Mouse (Mus musculus) retina, postnatal 1 day (tissue): ENCODE measurements at regions not wholly inside any gene's neighbourhood (a gene's known extent, or its start where the extent isn't known, plus 50 kb on each side); places are given as distances from the start of the nearest gene placed in this dataset.
A peak's percentile ranks its signal among the peaks of the same experiment; 100 is the strongest.

Experiments used
- DNase-seq: peaks from one replicate; pipeline ENCODE4 v3.0.0-alpha.2; 2012

DNA sequence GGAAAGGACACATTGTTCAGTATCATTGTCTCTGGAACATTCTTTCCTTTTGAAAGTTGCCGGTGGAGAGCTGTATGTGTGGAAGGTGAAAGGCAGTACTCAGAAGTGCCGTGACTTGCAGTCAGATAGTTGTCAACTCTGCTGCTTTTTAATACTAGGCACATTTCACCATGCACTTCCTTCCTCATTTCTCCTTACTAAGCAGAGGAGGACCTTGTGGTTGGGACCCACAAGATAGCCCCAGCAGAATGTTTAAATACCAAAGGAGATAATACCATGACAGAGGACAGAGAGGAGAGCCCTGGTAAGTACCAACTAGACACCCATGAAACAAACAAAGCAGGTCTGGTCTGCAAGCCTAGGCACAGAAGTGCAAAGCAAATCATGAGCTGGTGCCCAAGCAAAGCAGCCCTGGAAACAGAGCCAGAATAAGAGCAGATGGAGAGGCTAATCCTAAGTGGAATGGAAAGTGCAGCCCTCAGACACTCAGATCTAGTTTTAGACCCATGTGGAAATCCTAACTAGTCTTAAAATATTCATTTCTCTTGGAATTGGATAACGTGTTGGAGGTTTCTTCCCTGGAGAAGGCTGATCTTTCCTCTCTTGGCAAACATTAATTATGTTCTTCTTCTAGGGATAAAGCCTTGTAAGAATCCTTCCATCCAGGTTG is 341.4 kb downstream of the Insc start:
- no peak for DNase-seq

DNA sequence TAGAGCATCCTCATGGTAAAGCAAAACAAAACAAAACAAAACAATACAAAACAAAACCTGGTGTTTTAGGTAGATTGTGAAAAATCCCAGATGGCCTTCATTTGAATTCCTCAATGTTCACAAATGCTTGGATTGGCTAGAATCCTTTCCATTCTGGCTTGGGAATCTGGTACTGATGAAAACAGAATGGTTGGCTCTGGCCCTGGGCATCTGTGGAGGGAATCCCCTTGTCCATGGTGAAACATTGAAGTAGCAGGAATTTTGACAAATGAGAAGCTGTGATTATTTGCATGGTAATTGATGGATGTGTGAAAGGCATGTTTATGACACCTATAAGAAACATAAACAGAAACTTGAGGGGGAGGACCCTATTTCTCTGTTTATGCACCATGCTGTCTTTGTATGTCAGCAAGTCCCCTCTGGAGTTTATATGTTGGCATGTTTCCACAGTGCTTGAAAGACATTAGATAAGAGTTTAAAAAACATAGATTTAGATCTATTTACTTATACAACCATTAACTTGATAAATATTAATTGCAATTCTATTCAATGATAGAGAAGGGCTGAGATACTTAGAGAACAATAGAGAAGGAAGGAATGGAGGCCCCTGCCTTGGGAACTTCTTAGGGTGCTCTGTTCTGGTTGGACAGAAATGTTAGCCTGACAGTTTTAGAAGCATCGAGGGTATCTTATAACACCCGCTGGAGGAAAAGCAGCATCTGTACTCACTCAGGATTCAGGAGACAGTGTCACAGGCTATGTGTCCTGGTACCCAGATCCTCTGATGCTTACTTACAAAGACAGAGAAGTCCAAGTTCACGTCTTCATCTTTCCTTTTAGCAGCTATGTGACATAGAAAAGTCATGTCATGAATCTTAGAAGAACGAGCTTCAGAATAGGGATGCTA is 343.3 kb downstream of the Insc start:
- no peak for DNase-seq

DNA sequence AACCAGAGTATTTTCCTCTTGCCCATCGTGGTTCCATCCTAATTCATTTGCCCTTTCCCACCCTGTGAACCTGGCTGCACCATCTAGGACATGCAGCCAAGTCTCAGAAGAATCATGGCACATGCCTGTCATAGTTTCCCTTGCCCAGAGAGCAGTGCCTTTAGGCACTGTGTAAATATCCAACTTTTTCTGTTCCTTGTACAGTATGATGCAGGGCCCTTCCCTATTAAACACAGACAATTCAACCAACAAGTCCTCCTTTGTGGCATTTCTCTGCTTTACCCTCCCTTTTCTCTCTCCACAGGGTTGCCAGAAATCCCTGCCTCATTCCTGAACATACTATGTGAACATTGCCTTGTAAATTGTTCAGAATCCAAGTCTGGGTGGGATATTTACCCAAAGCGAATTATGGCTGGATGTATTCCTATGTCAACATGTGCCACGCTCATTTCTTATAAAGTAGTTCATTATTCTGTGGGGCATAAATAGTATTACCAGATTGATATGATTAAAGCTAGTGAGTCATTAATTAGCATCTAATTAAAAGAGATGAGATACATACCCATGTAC is 349.1 kb downstream of the Insc start:
- no peak for DNase-seq

GRCm38 (mm10) chr7:115106041-115106440 is 362.5 kb downstream of the Insc start:
- no peak for DNase-seq

DNA sequence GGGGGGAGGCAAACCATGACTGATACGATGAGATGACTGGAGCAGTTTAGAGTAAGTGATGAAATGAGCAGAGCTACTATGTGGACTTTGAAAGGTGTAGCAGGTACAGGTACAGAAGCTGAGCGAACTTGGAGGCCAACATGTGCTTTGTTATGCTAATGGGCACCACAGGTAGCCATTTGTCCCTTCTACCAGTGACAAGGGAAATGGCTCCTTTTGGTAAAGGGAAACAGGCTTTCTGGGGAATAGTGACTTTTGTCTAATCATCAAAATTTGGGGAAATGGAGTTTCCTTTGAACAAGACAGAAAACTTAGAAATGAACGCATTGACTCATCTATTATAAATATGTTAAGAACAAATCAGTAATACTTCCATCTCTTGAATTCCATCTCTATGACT is 368.8 kb downstream of the Insc start:
- DNase-seq, result no peak

GRCm38 (mm10) chr7:115123283-115123682 is 379.8 kb downstream of the Insc start:
- DNase-seq, result peak; percentile 32

GRCm38 (mm10) chr7:115129001-115129400 is 385.5 kb downstream of the Insc start:
- peak; percentile 81 for DNase-seq

- DNase-seq, result no peak
Measured at GRCm38 (mm10) chr7:115131259-115131969, 387.9 kb downstream of the Insc start.

DNA sequence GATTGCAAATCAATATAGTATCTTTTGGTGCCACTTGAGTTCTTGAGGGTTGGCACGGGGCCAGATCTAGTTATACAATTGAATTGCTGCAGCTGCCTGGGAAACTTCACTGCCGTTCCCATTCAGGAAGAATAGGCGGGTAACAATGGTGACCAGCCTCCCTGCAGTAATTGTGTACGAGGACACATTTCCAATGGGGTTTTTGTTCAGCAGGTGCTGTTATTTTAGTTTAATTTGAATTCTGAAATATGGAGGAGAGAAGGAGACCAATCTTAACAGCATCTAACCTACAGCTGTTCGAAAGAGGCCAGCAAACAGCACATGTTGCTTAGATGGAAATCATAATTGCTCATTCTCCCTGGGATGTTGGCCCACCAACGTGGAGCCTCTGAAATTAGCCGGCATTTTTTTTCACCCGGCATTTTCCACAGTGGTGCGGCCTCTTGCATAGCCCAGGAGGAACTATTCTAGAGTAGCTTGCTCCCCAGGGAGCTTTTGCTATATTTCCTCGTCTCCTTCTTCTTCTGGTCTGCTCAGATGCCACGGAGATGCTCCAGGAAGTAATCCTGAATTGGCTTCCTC is 388.6 kb downstream of the Insc start:
- peak; percentile 96 for DNase-seq

DNA sequence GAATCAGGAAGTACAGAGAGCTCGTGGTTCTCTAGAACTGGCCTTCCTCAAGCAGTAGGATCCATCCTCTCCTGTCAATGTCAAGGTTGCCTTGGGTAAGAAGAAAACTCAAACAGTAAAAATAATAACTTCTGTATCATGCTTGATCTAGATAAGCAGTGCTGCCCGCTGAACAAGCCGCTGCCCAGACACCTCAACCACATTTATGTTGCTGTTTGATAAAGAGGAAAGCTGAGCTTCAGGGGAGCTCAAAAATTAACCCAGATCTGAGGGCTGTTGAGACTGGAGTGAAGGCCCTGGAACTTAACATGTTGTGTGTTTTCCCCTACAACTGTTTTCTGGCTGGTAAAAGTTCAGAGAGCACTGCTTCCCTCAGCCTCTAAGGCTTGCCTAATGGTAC is 389.1 kb downstream of the Insc start:
- no peak for DNase-seq

- peak; percentile 11 for DNase-seq
Measured at GRCm38 (mm10) chr7:115134926-115135575, 391.6 kb downstream of the Insc start.

DNA sequence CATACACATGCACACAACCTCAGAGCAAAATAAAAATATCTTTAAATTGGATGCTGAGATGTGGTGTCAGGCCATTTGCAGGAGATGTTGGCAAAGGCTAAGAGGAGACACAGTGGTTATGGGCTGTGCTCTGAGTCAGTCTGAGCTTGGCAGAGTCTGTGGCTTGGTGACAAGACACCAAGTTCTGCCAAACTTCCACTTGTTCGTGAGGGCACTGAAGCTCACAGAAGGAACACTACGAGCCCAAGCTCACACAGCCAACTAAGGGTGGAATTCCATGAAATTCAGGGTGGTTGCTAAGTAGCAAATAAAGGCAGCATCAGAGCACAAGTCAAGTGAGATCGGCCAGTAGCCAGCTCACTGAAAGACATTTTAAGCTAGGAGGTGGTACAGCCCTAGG is 396.8 kb downstream of the Insc start:
- DNase-seq, result no peak

DNA sequence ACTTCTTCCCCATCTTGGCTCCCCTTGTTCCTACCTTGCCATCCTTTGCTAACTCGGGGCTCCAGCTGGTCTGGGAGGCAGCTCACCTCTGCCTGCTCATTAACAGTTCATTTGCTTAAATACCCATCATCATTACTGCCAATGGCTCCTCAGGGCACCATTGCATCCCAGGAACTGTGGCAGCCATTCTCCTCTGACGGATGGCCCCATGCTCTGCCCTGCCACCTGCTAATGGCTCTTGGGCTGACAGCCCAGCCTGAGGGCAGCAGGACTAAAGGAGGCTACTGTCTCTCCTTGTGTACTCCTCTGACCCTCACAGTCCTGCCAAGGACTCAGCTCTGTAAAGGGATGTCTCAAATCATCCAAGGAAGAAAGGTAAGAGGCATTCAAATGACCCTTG is 398.7 kb downstream of the Insc start:
- DNase-seq, result no peak

DNA sequence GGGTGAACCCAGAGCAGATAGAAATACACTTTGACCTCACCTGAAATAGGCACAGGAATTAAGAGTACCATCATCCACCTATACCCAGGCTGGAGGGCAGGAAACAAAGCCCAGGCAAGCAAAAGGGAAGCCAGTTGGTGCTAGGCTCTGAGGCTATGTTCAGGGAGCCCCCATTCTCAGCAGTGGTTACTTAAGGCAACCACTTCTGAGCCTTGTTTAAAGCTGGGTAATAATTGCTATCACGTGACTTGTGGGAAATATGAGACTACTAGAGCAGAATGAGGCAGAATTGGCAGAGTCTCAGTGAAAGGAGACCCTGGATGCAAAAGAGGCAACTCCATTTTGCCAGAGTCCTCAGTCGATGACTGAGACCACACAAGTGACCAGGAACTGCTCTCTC is 401.5 kb downstream of the Insc start:
- DNase-seq, result no peak

DNA sequence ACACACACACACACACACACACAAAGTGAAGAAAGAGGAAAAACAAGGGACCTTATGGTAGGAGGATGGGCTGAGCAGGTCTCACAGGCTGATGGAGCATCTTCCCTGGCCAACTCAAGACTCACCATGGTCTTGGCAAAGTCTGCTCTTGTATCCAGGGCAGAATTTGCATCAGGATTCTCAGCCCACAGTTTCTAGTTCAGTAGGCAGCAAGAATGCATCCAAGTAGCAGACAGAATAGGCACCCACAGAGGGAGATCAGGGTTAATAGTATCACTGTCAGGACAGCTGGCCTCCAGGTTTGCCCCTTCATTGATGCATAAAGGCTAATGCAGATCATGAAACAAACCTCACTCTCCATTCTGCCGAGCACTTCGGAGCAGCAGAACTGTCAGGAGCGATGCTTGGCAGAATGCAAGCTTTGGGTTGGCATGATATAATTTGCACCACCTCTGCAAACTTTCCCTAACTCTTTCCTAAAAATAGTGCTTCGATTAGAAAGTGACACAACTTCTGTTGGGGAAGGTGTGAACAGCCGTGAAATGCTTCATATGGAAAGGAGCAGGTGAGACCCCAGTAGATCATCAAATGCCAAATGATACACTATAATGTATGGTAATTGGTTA is 404.0 kb downstream of the Insc start:
- peak; percentile 47 for DNase-seq

GRCm38 (mm10) chr7:115153291-115153690 is 409.8 kb downstream of the Insc start:
- DNase-seq, result no peak

GRCm38 (mm10) chr7:115153764-115154509 is 410.4 kb downstream of the Insc start:
- DNase-seq, result no peak

- DNase-seq, result no peak
Measured at GRCm38 (mm10) chr7:115170023-115170422, 426.5 kb downstream of the Insc start.

DNA sequence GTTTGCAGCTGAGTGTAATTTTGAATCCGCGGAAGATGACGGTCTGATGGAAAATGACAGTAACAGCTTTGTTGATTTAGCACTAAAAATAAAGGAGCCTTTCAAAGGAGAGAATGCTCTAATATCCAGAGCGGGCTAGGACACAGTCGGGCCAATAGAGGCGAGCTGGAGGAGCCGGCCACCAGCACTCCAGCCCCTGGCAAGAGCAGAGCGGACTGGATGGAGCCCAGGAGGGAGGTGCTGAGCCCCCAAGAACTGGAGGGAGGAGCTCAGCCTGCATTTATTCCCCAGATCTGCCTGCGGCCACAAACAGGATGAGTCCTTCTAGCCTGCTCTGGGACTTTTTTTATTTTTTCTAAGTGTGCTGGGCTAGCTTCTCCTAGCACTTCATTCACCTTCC is 426.9 kb downstream of the Insc start:
- DNase-seq, result no peak

- no peak for DNase-seq
Measured at GRCm38 (mm10) chr7:115192482-115192881, 449.0 kb downstream of the Insc start.
